12 mouse cellular contexts compared by ENCODE assay signal in genomic region chr14:103162923-103163322, GRCm38 (mm10).
DNase-seq lines count a peak whose midpoint lies in the region; ATAC-seq lines count a peak whose summit lies in the region.
"Had no signal": no experiment of that assay in that cellular context is flagged by ENCODE, and none has a peak within 500 bp of the region (broad histone marks: within the 10 kb centered on the region; RNA-seq: fewer than 3 reads in every experiment).

No protein-coding gene starts in this region.

- ATAC-seq in frontal cortex, adult (ENCODE audit: low TSS enrichment): peak; percentile 98
- ATAC-seq in megakaryocyte-erythroid progenitor cell, adult 5-6 weeks (replicated peaks; ENCODE audit: low FRiP score, low TSS enrichment, poor library complexity, severe bottlenecking): peak; percentile 68; the same call in 1 of the 2 replicates

- DNase-seq in frontal cortex, postnatal 14 days (ENCODE audit: low spot score in 2 of 2): no peak
- peak; percentile 56 to 59 for DNase-seq in right cerebral cortex, adult 2 months (ENCODE audit: low spot score in 2 of 2)
- no peak for DNase-seq in right cerebral cortex, postnatal 4 days
- DNase-seq in spleen, postnatal 4 days (ENCODE audit: low spot score in 2 of 2): no peak
- DNase-seq in kidney, adult 18-20 months: no peak
- DNase-seq: cerebellum, adult 11-12 months; lung, adult 18-20 months; lung, postnatal 4 days; midbrain, embryonic 14.5 days; thymus, postnatal 36 days had no signal

Comparison
In these comparisons a context has a peak if more than half of its experiments do, and no peak if none do; other contexts are left out.
1. DNase-seq: peak in right cerebral cortex, adult 2 months (2 of 2); none in frontal cortex, postnatal 14 days (0 of 2), right cerebral cortex, postnatal 4 days (single experiment), spleen, postnatal 4 days (0 of 2) and kidney, adult 18-20 months (single experiment).